Mouse (Mus musculus): ENCODE measurements around the gene Olfr620. TPM values are rescaled to one million over a fixed set of nuclear protein-coding genes. Genes with fewer than 3 reads are reported as not detected.

The Olfr620 gene
- polyA plus RNA-seq (2015; fragmentation: Nextera tagmentation; extraction: Ambion mirVana): not detected in 2 replicates

DNA sequence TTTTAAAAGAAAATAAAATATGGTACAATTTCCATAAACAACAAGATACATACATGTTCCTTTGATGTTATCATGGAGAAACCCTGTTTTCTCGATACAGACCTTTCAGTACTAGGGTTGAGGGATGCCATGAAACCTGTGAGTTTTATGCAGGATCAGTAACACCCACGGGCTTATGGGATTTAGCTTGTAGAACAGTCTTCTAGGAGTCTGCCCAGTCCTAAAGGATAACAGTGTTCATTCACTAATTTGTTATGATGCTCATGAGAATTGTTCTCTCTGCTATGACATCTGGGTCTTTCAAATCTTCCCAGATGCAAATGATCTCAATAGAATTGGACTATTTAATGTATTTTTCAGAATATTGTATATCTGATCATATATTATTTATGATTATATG is at the start of gene Olfr620:
Gene Olfr620, minus strand, starts transcription at position 101 of the 400 bp plus-strand sequence.
- 78% methylated on average over 2 of the region's 2 CpGs for WGBS
- Histone ChIP-seq H3K27me3 (no peaks in the 10 kb centered on the region), H3K36me3 (no peaks in the 10 kb centered on the region), H3K9me3 (no peaks in the 10 kb centered on the region), H3K27ac (no peak within 1 kb of the TSS), H3K4me2 (no peak within 1 kb of the TSS), H3K9ac (no peak within 1 kb of the TSS), H3K4me3 (no peak within 1 kb of the TSS), H3K4me1 (replicated peaks) (no peaks in the 10 kb centered on the region)
- no peak for ATAC-seq (ENCODE audit: low FRiP score)

DNA sequence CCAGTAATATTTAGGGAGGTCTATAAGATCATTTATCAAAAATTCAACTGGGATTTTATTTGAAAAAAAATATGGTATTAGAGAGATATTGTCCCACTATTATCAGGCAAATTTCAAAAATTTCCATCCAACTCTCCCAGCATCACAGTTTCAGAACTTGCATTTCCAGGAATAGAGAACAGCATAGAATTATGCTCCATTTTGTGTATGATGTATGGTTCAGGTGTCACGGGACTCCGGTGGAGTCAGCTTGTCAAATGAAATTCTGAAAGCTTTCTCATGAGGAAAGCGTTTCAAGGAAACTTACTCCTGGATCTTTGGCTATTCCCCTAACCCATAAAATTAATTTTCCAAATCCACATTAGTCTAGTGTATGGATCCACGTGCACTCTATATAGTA is 31.7 kb upstream of the Olfr620 start:
- H3K9me3 ChIP-seq: no peaks in the 10 kb centered on the region
- 93% methylated on average over 4 of the region's 4 CpGs for WGBS
- ATAC-seq (ENCODE audit: low FRiP score): no peak
- no peak overlapping the region for H3K4me3 ChIP-seq
- H3K9ac ChIP-seq: no peak overlapping the region
- no peak overlapping the region for H3K4me2 ChIP-seq
- H3K27me3 ChIP-seq: no peaks in the 10 kb centered on the region
- H3K4me1 ChIP-seq (replicated peaks): no peaks in the 10 kb centered on the region
- H3K36me3 ChIP-seq: no peaks in the 10 kb centered on the region
- H3K27ac ChIP-seq: no peak overlapping the region

DNA sequence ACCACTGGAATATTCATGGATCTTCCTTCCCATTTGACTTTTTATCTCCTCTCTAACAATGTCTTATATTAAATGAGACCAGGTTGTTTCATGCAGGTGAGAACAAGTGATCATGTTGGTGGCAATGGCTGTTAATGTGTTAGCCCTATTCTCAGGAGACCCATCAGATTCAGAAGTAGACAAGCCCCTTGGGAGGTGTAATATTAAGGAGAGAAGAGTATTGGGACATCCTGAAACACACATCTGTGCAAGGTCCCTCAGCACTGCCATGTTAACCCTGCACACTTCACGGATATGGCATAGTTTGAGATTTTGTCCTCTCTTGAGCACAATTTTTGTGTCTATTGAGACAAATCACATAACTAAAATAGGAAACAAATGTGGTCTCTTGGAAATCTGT is 30.3 kb upstream of the Olfr620 start, which contains the start of gene Olfr622:
Gene Olfr622, minus strand, starts transcription at position 101 of the 400 bp plus-strand sequence.
- Histone ChIP-seq H3K27me3 (no peaks in the 10 kb centered on the region), H3K9me3 (no peaks in the 10 kb centered on the region), H3K4me1 (replicated peaks) (no peaks in the 10 kb centered on the region), H3K36me3 (no peaks in the 10 kb centered on the region), H3K27ac (no peak within 1 kb of the TSS), H3K9ac (no peak within 1 kb of the TSS), H3K4me2 (no peak within 1 kb of the TSS), H3K4me3 (no peak within 1 kb of the TSS)
- no peak for ATAC-seq (ENCODE audit: low FRiP score)
- WGBS: 79% methylated on average over 1 of the region's 1 CpGs

DNA sequence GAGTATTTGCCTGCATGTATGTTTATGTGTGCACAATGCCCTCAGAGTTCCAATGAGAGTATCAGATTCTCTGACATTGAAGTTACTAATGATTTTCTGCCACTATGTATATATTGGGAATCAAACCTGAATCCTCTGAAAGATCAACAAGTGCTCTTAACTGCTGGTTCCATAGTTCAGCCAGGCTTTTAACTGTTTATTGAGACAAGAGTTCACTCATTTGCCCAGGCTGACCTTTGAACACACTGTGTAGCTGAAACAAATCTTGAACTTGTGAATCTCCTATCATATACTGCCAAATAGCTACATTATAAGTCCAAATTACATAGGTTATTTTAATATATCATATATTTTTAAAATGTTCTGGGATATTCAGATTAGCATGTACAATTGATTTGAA is 24.5 kb upstream of the Olfr620 start:
- Histone ChIP-seq H3K27ac (no peak overlapping the region), H3K4me2 (no peak overlapping the region), H3K4me1 (replicated peaks) (no peaks in the 10 kb centered on the region), H3K4me3 (no peak overlapping the region), H3K9me3 (no peaks in the 10 kb centered on the region), H3K9ac (no peak overlapping the region), H3K27me3 (no peaks in the 10 kb centered on the region), H3K36me3 (no peaks in the 10 kb centered on the region)
- no peak for ATAC-seq (ENCODE audit: low FRiP score)

DNA sequence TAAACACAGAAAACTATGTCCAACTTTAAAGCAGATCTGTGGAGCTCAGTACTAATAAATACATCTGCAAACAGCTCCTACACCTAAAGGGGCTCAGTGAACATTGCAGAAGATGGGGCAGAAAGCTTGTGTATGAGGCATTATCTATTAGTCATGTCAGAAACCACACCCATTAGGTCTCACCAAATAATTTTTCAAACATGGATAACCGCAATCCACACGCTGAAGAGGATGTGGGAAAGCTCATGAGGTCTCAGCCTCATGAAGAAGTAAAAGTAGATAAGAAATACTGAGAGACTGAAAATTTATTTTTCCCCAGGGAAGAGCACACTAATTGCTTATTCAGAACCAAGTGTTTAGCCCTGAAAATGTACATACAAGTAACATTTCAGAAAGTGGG is 4.9 kb downstream of the Olfr620 start:
- H3K27ac ChIP-seq: no peak overlapping the region
- WGBS: 83% methylated on average over 2 of the region's 2 CpGs
- no peak overlapping the region for H3K4me2 ChIP-seq
- no peak overlapping the region for H3K4me3 ChIP-seq
- H3K9ac ChIP-seq: no peak overlapping the region
- H3K36me3 ChIP-seq: no peaks in the 10 kb centered on the region
- H3K9me3 ChIP-seq: no peaks in the 10 kb centered on the region
- H3K4me1 ChIP-seq (replicated peaks): no peaks in the 10 kb centered on the region
- ATAC-seq (ENCODE audit: low FRiP score): no peak
- no peaks in the 10 kb centered on the region for H3K27me3 ChIP-seq

DNA sequence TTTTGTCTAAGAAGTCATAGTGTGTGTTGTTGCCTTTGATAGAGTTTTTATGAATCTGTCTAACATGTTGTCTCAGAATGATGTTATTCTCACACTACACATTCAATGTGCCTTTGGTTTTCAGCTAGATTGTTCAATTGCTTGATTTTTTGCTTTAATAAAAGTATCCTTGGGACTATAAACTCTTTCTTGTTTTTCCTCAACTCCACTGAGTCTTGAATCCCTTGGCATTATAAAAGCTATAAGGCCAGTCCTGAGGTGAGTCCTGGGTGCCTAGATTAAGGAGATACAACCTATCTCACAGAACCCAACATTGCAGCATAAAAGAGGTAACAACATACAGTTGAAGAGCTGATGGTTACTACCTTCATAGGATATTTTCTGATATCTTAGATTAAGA is 12.1 kb downstream of the Olfr620 start, which contains the start of gene Olfr619:
Gene Olfr619, plus strand, starts transcription at position 301 of the 400 bp plus-strand sequence.
- no peak within 1 kb of the TSS for H3K27ac ChIP-seq
- H3K27me3 ChIP-seq: no peaks in the 10 kb centered on the region
- ATAC-seq (ENCODE audit: low FRiP score): no peak
- no peak within 1 kb of the TSS for H3K9ac ChIP-seq
- no peaks in the 10 kb centered on the region for H3K36me3 ChIP-seq
- no peak within 1 kb of the TSS for H3K4me2 ChIP-seq
- H3K9me3 ChIP-seq: no peaks in the 10 kb centered on the region
- H3K4me3 ChIP-seq: no peak within 1 kb of the TSS
- no peaks in the 10 kb centered on the region for H3K4me1 ChIP-seq (replicated peaks)

DNA sequence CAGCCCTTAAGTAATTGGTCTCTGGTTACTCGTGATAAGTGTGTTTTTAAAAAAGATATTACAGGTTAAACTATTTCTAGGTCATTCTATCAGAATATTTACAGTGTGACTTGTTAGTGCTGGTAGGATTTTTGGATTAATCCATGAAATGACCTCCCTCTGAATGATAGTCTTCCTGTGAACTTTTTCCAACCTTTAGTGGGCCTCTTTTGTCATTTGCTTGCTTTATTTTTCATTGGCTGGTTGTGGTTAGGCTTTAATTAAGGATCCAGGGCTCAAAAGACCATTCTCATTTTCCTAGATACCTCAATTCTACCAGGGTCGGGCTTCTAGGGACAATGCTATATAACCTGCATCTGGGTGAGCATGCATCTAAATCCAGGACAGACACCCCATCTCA is 22.5 kb downstream of the Olfr620 start, which contains the start of gene Olfr618:
Gene Olfr618, plus strand, starts transcription at position 301 of the 400 bp plus-strand sequence.
- H3K27ac ChIP-seq: no peak within 1 kb of the TSS
- 66% methylated on average over 2 of the region's 2 CpGs for WGBS

DNA sequence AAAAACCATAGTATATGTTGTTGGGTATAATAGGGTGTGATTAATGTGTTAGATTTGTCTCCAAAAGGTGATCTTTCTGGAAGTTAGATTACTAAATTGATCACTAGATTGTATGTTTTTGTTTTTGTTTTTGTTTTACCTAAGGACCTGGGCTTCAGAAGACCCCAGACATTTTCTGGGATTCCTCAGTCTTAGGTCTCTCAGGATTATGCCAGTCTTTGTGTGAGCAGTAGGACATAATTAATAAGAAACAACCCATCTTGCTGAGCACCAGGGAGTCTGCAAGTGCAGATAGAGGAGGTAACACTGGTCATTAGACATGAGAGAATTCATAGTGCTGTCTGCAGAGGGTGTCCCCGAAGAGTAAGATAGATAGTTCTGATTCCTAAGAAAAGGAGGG is 39.6 kb downstream of the Olfr620 start, which contains the start of gene Olfr617:
Gene Olfr617, plus strand, starts transcription at position 301 of the 400 bp plus-strand sequence.
- Histone ChIP-seq H3K27ac (no peak within 1 kb of the TSS), H3K9ac (no peak within 1 kb of the TSS), H3K4me3 (no peak within 1 kb of the TSS), H3K4me2 (no peak within 1 kb of the TSS), H3K9me3 (no peaks in the 10 kb centered on the region), H3K36me3 (no peaks in the 10 kb centered on the region), H3K4me1 (replicated peaks) (no peaks in the 10 kb centered on the region), H3K27me3 (no peaks in the 10 kb centered on the region)
- no peak for ATAC-seq (ENCODE audit: low FRiP score)
- 92% methylated on average over 1 of the region's 1 CpGs for WGBS

More for the DNA sequence above, 22.5 kb downstream of the Olfr620 start, which contains the start of gene Olfr618:
- Histone ChIP-seq H3K27me3 (no peaks in the 10 kb centered on the region), H3K36me3 (no peaks in the 10 kb centered on the region), H3K4me2 (no peak within 1 kb of the TSS), H3K4me1 (replicated peaks) (no peaks in the 10 kb centered on the region), H3K4me3 (no peak within 1 kb of the TSS), H3K9ac (no peak within 1 kb of the TSS), H3K9me3 (no peaks in the 10 kb centered on the region)
- no peak for ATAC-seq (ENCODE audit: low FRiP score)

DNA sequence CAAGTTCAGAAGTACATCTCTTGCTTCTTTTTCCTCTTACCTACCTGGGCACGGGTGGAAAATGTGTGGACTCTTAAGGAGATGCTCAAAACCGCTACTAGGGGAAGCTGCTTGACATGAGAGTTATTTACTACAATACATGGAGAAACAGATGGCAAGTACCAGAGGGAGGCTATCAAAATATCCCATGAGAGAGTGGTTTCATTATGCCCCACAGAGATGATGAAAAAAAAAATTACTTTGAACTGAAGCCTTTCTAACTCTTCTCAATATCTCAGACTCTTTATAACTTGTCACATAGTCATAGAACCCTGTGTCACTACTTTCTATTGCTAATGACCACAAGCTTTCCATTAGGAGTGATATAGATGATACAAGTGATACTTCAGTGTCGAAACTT is 43.3 kb downstream of the Olfr620 start, which contains the start of gene Olfr616:
Gene Olfr616, minus strand, starts transcription at position 101 of the 400 bp plus-strand sequence.
- 83% methylated on average over 3 of the region's 3 CpGs for WGBS
- H3K36me3 ChIP-seq: no peaks in the 10 kb centered on the region
- ATAC-seq (ENCODE audit: low FRiP score): no peak

DNA sequence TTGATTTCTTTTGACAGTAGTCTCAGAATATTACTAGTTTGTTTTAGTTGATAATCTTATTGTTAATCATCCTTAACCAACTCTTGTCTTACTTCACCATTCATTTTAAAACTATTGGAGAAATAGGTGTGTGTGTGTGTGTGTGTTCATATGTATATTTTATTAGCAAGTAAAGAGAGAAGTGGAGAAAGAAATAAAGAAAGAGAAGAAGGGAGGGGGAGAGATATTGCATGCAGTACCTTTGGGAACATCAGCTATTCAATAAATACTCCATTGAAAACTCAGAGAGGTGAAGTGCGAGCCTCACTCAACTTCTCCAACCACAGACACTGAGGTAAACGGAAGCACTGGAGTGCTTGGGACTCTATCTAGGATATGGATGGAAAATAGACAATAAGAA is 56.6 kb downstream of the Olfr620 start, which contains the start of gene Olfr615:
Gene Olfr615, plus strand, starts transcription at position 301 of the 400 bp plus-strand sequence.
- H3K27me3 ChIP-seq: no peaks in the 10 kb centered on the region
- no peaks in the 10 kb centered on the region for H3K9me3 ChIP-seq
- H3K27ac ChIP-seq: no peak within 1 kb of the TSS
- no peak for ATAC-seq (ENCODE audit: low FRiP score)
- no peaks in the 10 kb centered on the region for H3K36me3 ChIP-seq
- 89% methylated on average over 2 of the region's 2 CpGs for WGBS
- H3K4me1 ChIP-seq (replicated peaks): no peaks in the 10 kb centered on the region
- H3K4me2 ChIP-seq: no peak within 1 kb of the TSS
- no peak within 1 kb of the TSS for H3K9ac ChIP-seq
- no peak within 1 kb of the TSS for H3K4me3 ChIP-seq

More for the DNA sequence above, 43.3 kb downstream of the Olfr620 start, which contains the start of gene Olfr616:
- Histone ChIP-seq H3K4me1 (replicated peaks) (no peaks in the 10 kb centered on the region), H3K27ac (no peak within 1 kb of the TSS), H3K9ac (no peak within 1 kb of the TSS), H3K9me3 (no peaks in the 10 kb centered on the region), H3K27me3 (no peaks in the 10 kb centered on the region), H3K4me3 (no peak within 1 kb of the TSS), H3K4me2 (no peak within 1 kb of the TSS)

Small RNA genes lying within 50 kb of the gene (microRNA-seq; reads per million reads assigned to microRNA genes)
- not detected for gene Gm26506

Other genes starting within 250 kb of the Olfr620 start
- not detected in 2 replicates for gene Olfr601, start 249.9 kb downstream of the Olfr620 start, polyA plus RNA-seq (2015; fragmentation: Nextera tagmentation; extraction: Ambion mirVana)
- gene Olfr603, start 226.4 kb downstream of the Olfr620 start, polyA plus RNA-seq (2015; fragmentation: Nextera tagmentation; extraction: Ambion mirVana): not detected in 2 replicates
- gene Usp17lc, start 197.5 kb downstream of the Olfr620 start, polyA plus RNA-seq (2015; fragmentation: Nextera tagmentation; extraction: Ambion mirVana): not detected in 2 replicates
- not detected in 2 replicates for gene Olfr605, start 167.1 kb downstream of the Olfr620 start, polyA plus RNA-seq (2015; fragmentation: Nextera tagmentation; extraction: Ambion mirVana)
- not detected in 2 replicates for gene Olfr606, start 163.5 kb downstream of the Olfr620 start, polyA plus RNA-seq (2015; fragmentation: Nextera tagmentation; extraction: Ambion mirVana)
- not detected in 2 replicates for gene Olfr607, start 148.4 kb downstream of the Olfr620 start, polyA plus RNA-seq (2015; fragmentation: Nextera tagmentation; extraction: Ambion mirVana)
- gene Olfr608, start 142.7 kb downstream of the Olfr620 start, polyA plus RNA-seq (2015; fragmentation: Nextera tagmentation; extraction: Ambion mirVana): not detected in 2 replicates
- not detected in 2 replicates for gene Olfr609, start 114.5 kb downstream of the Olfr620 start, polyA plus RNA-seq (2015; fragmentation: Nextera tagmentation; extraction: Ambion mirVana)
- not detected in 2 replicates for gene Olfr610, start 100.4 kb downstream of the Olfr620 start, polyA plus RNA-seq (2015; fragmentation: Nextera tagmentation; extraction: Ambion mirVana)
- not detected in 2 replicates for gene Olfr611, start 91.7 kb downstream of the Olfr620 start, polyA plus RNA-seq (2015; fragmentation: Nextera tagmentation; extraction: Ambion mirVana)
- not detected in 2 replicates for gene Olfr612, start 69.8 kb downstream of the Olfr620 start, polyA plus RNA-seq (2015; fragmentation: Nextera tagmentation; extraction: Ambion mirVana)
- gene Olfr613, start 64.5 kb downstream of the Olfr620 start, polyA plus RNA-seq (2015; fragmentation: Nextera tagmentation; extraction: Ambion mirVana): not detected in 2 replicates
- gene Olfr615, start 56.5 kb downstream of the Olfr620 start, polyA plus RNA-seq (2015; fragmentation: Nextera tagmentation; extraction: Ambion mirVana): not detected in 2 replicates
- not detected in 2 replicates for gene Olfr616, start 43.4 kb downstream of the Olfr620 start, polyA plus RNA-seq (2015; fragmentation: Nextera tagmentation; extraction: Ambion mirVana)
- not detected in 2 replicates for gene Olfr617, start 39.5 kb downstream of the Olfr620 start, polyA plus RNA-seq (2015; fragmentation: Nextera tagmentation; extraction: Ambion mirVana)
- gene Olfr618, start 22.4 kb downstream of the Olfr620 start, polyA plus RNA-seq (2015; fragmentation: Nextera tagmentation; extraction: Ambion mirVana): 0.21 TPM in 1 of 2 replicates, not detected in the other
- not detected in 2 replicates for gene Olfr619, start 12.0 kb downstream of the Olfr620 start, polyA plus RNA-seq (2015; fragmentation: Nextera tagmentation; extraction: Ambion mirVana)
- gene Olfr622, start 30.2 kb upstream of the Olfr620 start, polyA plus RNA-seq (2015; fragmentation: Nextera tagmentation; extraction: Ambion mirVana): not detected in 2 replicates
- not detected in 2 replicates for gene Olfr623, start 51.2 kb upstream of the Olfr620 start, polyA plus RNA-seq (2015; fragmentation: Nextera tagmentation; extraction: Ambion mirVana)
- 0.03 TPM in 1 of 2 replicates, not detected in the other for gene Olfr624, start 58.7 kb upstream of the Olfr620 start, polyA plus RNA-seq (2015; fragmentation: Nextera tagmentation; extraction: Ambion mirVana)
- gene Olfr625-ps1, start 70.2 kb upstream of the Olfr620 start, polyA plus RNA-seq (2015; fragmentation: Nextera tagmentation; extraction: Ambion mirVana): not detected in 2 replicates
- not detected in 2 replicates for gene Olfr243, start 102.1 kb upstream of the Olfr620 start, polyA plus RNA-seq (2015; fragmentation: Nextera tagmentation; extraction: Ambion mirVana)
- gene Olfr628, start 117.8 kb upstream of the Olfr620 start, polyA plus RNA-seq (2015; fragmentation: Nextera tagmentation; extraction: Ambion mirVana): not detected in 2 replicates
- gene Olfr629, start 132.4 kb upstream of the Olfr620 start, polyA plus RNA-seq (2015; fragmentation: Nextera tagmentation; extraction: Ambion mirVana): not detected in 2 replicates
- gene Olfr630, start 144.8 kb upstream of the Olfr620 start, polyA plus RNA-seq (2015; fragmentation: Nextera tagmentation; extraction: Ambion mirVana): not detected in 2 replicates
- gene Olfr69, start 159.1 kb upstream of the Olfr620 start, polyA plus RNA-seq (2015; fragmentation: Nextera tagmentation; extraction: Ambion mirVana): not detected in 2 replicates
- gene Olfr68, start 167.2 kb upstream of the Olfr620 start, polyA plus RNA-seq (2015; fragmentation: Nextera tagmentation; extraction: Ambion mirVana): not detected in 2 replicates
- not detected in 2 replicates for gene Olfr67, start 179.3 kb upstream of the Olfr620 start, polyA plus RNA-seq (2015; fragmentation: Nextera tagmentation; extraction: Ambion mirVana)
- 996 and 1,160 TPM in 2 replicates for gene Hbb-bt, start 201.5 kb upstream of the Olfr620 start, polyA plus RNA-seq (2015; fragmentation: Nextera tagmentation; extraction: Ambion mirVana)
- 2,000 and 2,305 TPM in 2 replicates for gene Hbb-bs, start 215.6 kb upstream of the Olfr620 start, polyA plus RNA-seq (2015; fragmentation: Nextera tagmentation; extraction: Ambion mirVana)
- not detected in 2 replicates for gene Hbb-bh2, start 228.0 kb upstream of the Olfr620 start, polyA plus RNA-seq (2015; fragmentation: Nextera tagmentation; extraction: Ambion mirVana)
- gene Hbb-bh1, start 230.6 kb upstream of the Olfr620 start, polyA plus RNA-seq (2015; fragmentation: Nextera tagmentation; extraction: Ambion mirVana): 43.8 and 70.4 TPM in 2 replicates
- 4,283 and 4,441 TPM in 2 replicates for gene Hbb-y, start 240.7 kb upstream of the Olfr620 start, polyA plus RNA-seq (2015; fragmentation: Nextera tagmentation; extraction: Ambion mirVana)